Comparison of ENCODE assay signal across 26 mouse cellular contexts in genomic region chr5:147098667-147099066, GRCm38 (mm10). TPM values are rescaled to one million over a fixed set of nuclear protein-coding genes. Genes with fewer than 3 reads are reported as not detected.
DNase-seq lines count a peak whose midpoint lies in the region; ATAC-seq lines count a peak whose summit lies in the region.
"Had no signal": no experiment of that assay in that cellular context is flagged by ENCODE, and none has a peak within 500 bp of the region (broad histone marks: within the 10 kb centered on the region; RNA-seq: fewer than 3 reads in every experiment).

No protein-coding gene starts in this region.

- H3K4me1 ChIP-seq in stomach, embryonic 16.5 days (ENCODE audit: control insufficient read depth, insufficient read depth, low read length), result no peaks in the 10 kb centered on the region
- H3K4me1 ChIP-seq: forebrain, embryonic 12.5 days; forebrain, embryonic 15.5 days; heart, embryonic 10.5 days; heart, embryonic 13.5 days; hindbrain, embryonic 12.5 days; intestine, embryonic 15.5 days had no signal

- H3K4me3 ChIP-seq in stomach, embryonic 16.5 days (replicated peaks; ENCODE audit: low read length), result no peak overlapping the region
- H3K4me3 ChIP-seq: forebrain, embryonic 12.5 days; forebrain, embryonic 15.5 days; heart, adult 2 months; heart, embryonic 10.5 days; heart, embryonic 13.5 days; hindbrain, embryonic 12.5 days; intestine, embryonic 15.5 days had no signal

- H3K9me3 ChIP-seq in stomach, embryonic 16.5 days (replicated peaks; ENCODE audit: control insufficient read depth, low read length), result no peaks in the 10 kb centered on the region
- H3K9me3 ChIP-seq: forebrain, embryonic 12.5 days; forebrain, embryonic 15.5 days; heart, embryonic 10.5 days; heart, embryonic 13.5 days; hindbrain, embryonic 12.5 days; intestine, embryonic 15.5 days had no signal

- peak overlapping the region; percentile 41 for H3K27ac ChIP-seq in stomach, embryonic 16.5 days (ENCODE audit: low read length)
- H3K27ac ChIP-seq: forebrain, embryonic 12.5 days; forebrain, embryonic 15.5 days; heart, adult 2 months; heart, embryonic 10.5 days; heart, embryonic 13.5 days; hindbrain, embryonic 12.5 days; intestine, embryonic 15.5 days had no signal

- H3K27me3 ChIP-seq in stomach, embryonic 16.5 days (ENCODE audit: control insufficient read depth, insufficient read depth, low read length), result no peaks in the 10 kb centered on the region
- H3K27me3 ChIP-seq: forebrain, embryonic 12.5 days; forebrain, embryonic 15.5 days; heart, embryonic 13.5 days; hindbrain, embryonic 12.5 days; intestine, embryonic 15.5 days had no signal

- peak; percentile 2 for DNase-seq in cerebellum, adult 9-10 months
- no peak for DNase-seq in cerebellum, postnatal 4 days (ENCODE audit: low spot score in 2 of 2)
- peak; percentile 42 for DNase-seq in urinary bladder, postnatal 14 days (ENCODE audit: low spot score)
- no peak for DNase-seq in urinary bladder, adult 2 months (ENCODE audit: low spot score)
- peak; percentile 84 for DNase-seq in fat pad, adult 2 months (ENCODE audit: extremely low read depth, low read depth, low spot score)
- no peak for DNase-seq in kidney, postnatal 10 days
- no peak for DNase-seq in left cerebral cortex, adult 18-20 months (ENCODE audit: low spot score in 2 of 2)
- DNase-seq: adrenal gland, postnatal 10 days; adrenal gland, postnatal 36 days; cerebellum, adult 18-20 months; cerebellum, adult 9-11 months; cerebellum, postnatal 25 days; embryo, embryonic 11 days; gastrocnemius, postnatal 25 days; heart, adult 2 months; heart, postnatal 14 days; heart, postnatal 4 days had no signal

- ATAC-seq in stomach, embryonic 16.5 days (ENCODE audit: insufficient read depth, low FRiP score), result no peak
- ATAC-seq: activated CD4-positive, CD25-positive, alpha-beta regulatory T cell, adult 4 months; forebrain, embryonic 15.5 days; hindbrain, embryonic 16.5 days; intestine, embryonic 15.5 days had no signal

- no peaks in the 10 kb centered on the region for H3K36me3 ChIP-seq in stomach, embryonic 16.5 days (ENCODE audit: control insufficient read depth, insufficient read depth, low read length)
- H3K36me3 ChIP-seq: forebrain, embryonic 15.5 days had no signal

- 85% methylated on average over 7 of the region's 7 CpGs for WGBS in stomach, embryonic 16.5 days

- no peak overlapping the region for H3K9ac ChIP-seq in stomach, embryonic 16.5 days (ENCODE audit: low read length)
- H3K9ac ChIP-seq: forebrain, embryonic 12.5 days; forebrain, embryonic 15.5 days; heart, embryonic 13.5 days; hindbrain, embryonic 12.5 days; intestine, embryonic 15.5 days had no signal

- no peak overlapping the region for H3K4me2 ChIP-seq in stomach, embryonic 16.5 days (ENCODE audit: low read depth, low read length)
- H3K4me2 ChIP-seq: forebrain, embryonic 12.5 days; forebrain, embryonic 15.5 days; heart, embryonic 13.5 days; hindbrain, embryonic 12.5 days; intestine, embryonic 15.5 days had no signal

RNA-seq across cellular contexts. Expression of gene Polr1d, which starts 21.8 kb away (rescaled TPM):
- 116 and 126 TPM in 2 replicates for polyA plus RNA-seq in urinary bladder, adult 2 months (2012; rRNA removed)
- polyA plus RNA-seq in stomach, embryonic 16.5 days (2015; fragmentation: Nextera tagmentation; extraction: Ambion mirVana), result 142 and 145 TPM in 2 replicates
- total RNA-seq in left cerebral cortex, adult 18-20 months (2021), result 10 to 100 TPM; 69.7 to 73.5 TPM

RNA-seq across cellular contexts. Expression of gene Lnx2, which starts 22.3 kb away (rescaled TPM):
- 9.6 and 13.6 TPM in 2 replicates for polyA plus RNA-seq in urinary bladder, adult 2 months (2012; rRNA removed)
- polyA plus RNA-seq in stomach, embryonic 16.5 days (2015; fragmentation: Nextera tagmentation; extraction: Ambion mirVana), result 18.3 and 20.5 TPM in 2 replicates
- total RNA-seq in left cerebral cortex, adult 18-20 months (2021), result 1 to 10 TPM; 4.9 to 5.0 TPM

Comparison
In these comparisons a context has a peak if more than half of its experiments do, and no peak if none do; other contexts are left out.
1. DNase-seq: peak in cerebellum, adult 9-10 months (single experiment), urinary bladder, postnatal 14 days (single experiment) and fat pad, adult 2 months (single experiment); none in cerebellum, postnatal 4 days (0 of 2), urinary bladder, adult 2 months (single experiment), kidney, postnatal 10 days (single experiment) and left cerebral cortex, adult 18-20 months (0 of 2).